Mouse (Mus musculus) spleen, adult 2 months (tissue): Measurements from ENCODE around the gene Vkorc1. TPM values are rescaled to one million over a fixed set of nuclear protein-coding genes. Genes with fewer than 3 reads are reported as not detected.

Source experiments
- DNase-seq, 2 experiments: peaks; one replicate each; pipeline versions ENCODE4 v3.0.0 to v3.0.0-alpha.2; 2012 to 2021; ENCODE audit warnings: low spot score in 2 of 2, low read depth in 1 of 2
- H3K27ac ChIP-seq: fragments of 200-500 bp; 2 replicates; pipeline ENCODE4 v1.5.1; 2012; ENCODE audit warnings: low read length, inconsistent platforms; ENCODE audit not compliant: insufficient read depth
- H3K27me3 ChIP-seq: fragments of 200-500 bp; 2 replicates; pipeline ENCODE4 v1.6.1; 2012; ENCODE audit warnings: mild to moderate bottlenecking, moderate library complexity, low read length, inconsistent platforms; ENCODE audit not compliant: control insufficient read depth, insufficient read depth
- H3K36me3 ChIP-seq: fragments of 200-500 bp; 2 replicates; pipeline ENCODE4 v1.6.1; 2012; ENCODE audit warnings: mild to moderate bottlenecking, low read length, inconsistent platforms; ENCODE audit not compliant: control insufficient read depth, insufficient read depth
- H3K4me1 ChIP-seq: fragments of 200-500 bp; 2 replicates; pipeline ENCODE4 v1.6.1; 2011; ENCODE audit warnings: inconsistent platforms; ENCODE audit not compliant: control insufficient read depth, insufficient read depth, insufficient read length
- H3K4me3 ChIP-seq: fragments of 200-500 bp; 2 replicates; pipeline ENCODE4 v1.5.1; 2011; ENCODE audit warnings: mild to moderate bottlenecking, inconsistent platforms; ENCODE audit not compliant: insufficient read depth, insufficient read length; ENCODE audit errors: extremely low read depth
- CTCF ChIP-seq: fragments of 200-500 bp; IDR thresholded peaks from 2 replicates; pipeline ENCODE4 v1.5.1; 2011; ENCODE audit warnings: mild to moderate bottlenecking, inconsistent platforms; ENCODE audit not compliant: insufficient read depth, insufficient read length, insufficient replicate concordance; ENCODE audit errors: extremely low read depth
- POLR2A ChIP-seq: fragments of 200-500 bp; IDR thresholded peaks from 2 replicates; pipeline ENCODE4 v1.6.1; 2011; ENCODE audit warnings: low read depth, low read length, inconsistent platforms
- WGBS: fragments of 180-500 bp; shearing (Covaris S2); methylation state at CpG from one replicate; pipeline ENCODE4 v1.1.7; 2018; 5-methylcytosine and 5-hydroxymethylcytosine counted together
- polyA plus RNA-seq: library from polyadenylated mRNA; depleted of rRNA; stranded (reverse); fragments of >200 nt; gene quantifications from 2 replicates; pipeline ENCODE4 v1.2.3, GENCODE M21; 2012

The Vkorc1 gene
- polyA plus RNA-seq, 1 experiment, result 46.1 TPM

DNA sequence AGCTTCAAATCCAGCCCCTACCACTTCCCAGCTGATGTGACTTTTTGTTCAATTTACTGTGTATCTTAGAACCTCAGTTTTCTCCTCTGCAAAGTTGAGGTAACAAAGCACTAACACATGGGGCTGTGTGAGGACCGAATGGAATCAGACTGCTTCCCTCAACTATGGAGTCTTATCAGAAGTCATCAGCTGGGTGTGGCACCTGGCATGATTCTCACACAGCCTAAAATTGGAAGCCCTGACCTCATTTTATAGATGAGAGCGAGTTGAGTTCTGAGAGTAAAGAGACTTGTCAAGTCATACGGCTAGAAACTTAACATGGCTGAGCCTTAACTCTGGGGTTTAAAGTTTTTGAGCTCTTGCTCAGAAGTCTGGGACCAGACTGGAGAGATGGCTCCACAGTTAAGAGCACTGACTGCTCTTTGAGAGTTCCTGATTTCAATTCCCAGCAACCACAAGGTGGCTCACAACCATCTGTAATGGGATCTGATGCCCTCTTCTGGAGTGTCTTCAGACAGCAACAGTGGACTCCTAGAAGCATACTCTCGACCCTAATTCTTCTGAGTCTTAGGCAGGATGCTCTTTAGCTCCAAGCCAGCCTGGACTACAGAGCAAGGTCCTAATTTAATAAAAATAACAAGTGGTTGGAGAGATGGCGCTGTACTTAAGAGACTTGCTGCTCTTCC, 25.1 kb downstream of the Vkorc1 start:
- DNase-seq, result no peak
- no peaks in the 10 kb centered on the region for H3K27me3 ChIP-seq
- H3K4me3 ChIP-seq, result no peak overlapping the region
- no peak for TF ChIP-seq POLR2A
- TF ChIP-seq CTCF, result no peak
- 79% methylated on average over 5 of the region's 5 CpGs for WGBS
- peaks cover 12% of the 10 kb centered on the region; the same call in 1 of the 2 replicates for H3K4me1 ChIP-seq
- no peak overlapping the region for H3K27ac ChIP-seq
- peaks cover 17% of the 10 kb centered on the region for H3K36me3 ChIP-seq

GRCm38 (mm10) chr7:127869149-127869810, 26.1 kb downstream of the Vkorc1 start:
- H3K36me3 ChIP-seq, result peaks cover 17% of the 10 kb centered on the region
- WGBS, result 90% methylated on average over 3 of the region's 3 CpGs
- H3K4me1 ChIP-seq, result peaks cover 7% of the 10 kb centered on the region; the same call in 1 of the 2 replicates
- TF ChIP-seq CTCF, result no peak
- no peak for TF ChIP-seq POLR2A
- H3K27me3 ChIP-seq, result no peaks in the 10 kb centered on the region
- H3K4me3 ChIP-seq, result no peak overlapping the region
- DNase-seq, result no peak
- no peak overlapping the region for H3K27ac ChIP-seq

GRCm38 (mm10) chr7:127867641-127868040, 27.8 kb downstream of the Vkorc1 start:
- no peak overlapping the region for H3K27ac ChIP-seq
- peaks cover 5% of the 10 kb centered on the region; the same call in 1 of the 2 replicates for H3K4me1 ChIP-seq
- no peak overlapping the region for H3K4me3 ChIP-seq
- TF ChIP-seq POLR2A (no peak), CTCF (no peak)
- H3K36me3 ChIP-seq, result peaks cover 17% of the 10 kb centered on the region
- no peak for DNase-seq
- H3K27me3 ChIP-seq, result no peaks in the 10 kb centered on the region
- 97% methylated on average over 18 of the region's 18 CpGs for WGBS

GRCm38 (mm10) chr7:127866434-127866833, 29.0 kb downstream of the Vkorc1 start:
- Histone ChIP-seq H3K4me3 (no peak overlapping the region), H3K36me3 (peaks cover 17% of the 10 kb centered on the region), H3K4me1 (no peaks in the 10 kb centered on the region), H3K27me3 (no peaks in the 10 kb centered on the region), H3K27ac (no peak overlapping the region)
- no peak for DNase-seq
- WGBS, result 97% methylated on average over 12 of the region's 12 CpGs
- TF ChIP-seq POLR2A (no peak), CTCF (no peak)

DNA sequence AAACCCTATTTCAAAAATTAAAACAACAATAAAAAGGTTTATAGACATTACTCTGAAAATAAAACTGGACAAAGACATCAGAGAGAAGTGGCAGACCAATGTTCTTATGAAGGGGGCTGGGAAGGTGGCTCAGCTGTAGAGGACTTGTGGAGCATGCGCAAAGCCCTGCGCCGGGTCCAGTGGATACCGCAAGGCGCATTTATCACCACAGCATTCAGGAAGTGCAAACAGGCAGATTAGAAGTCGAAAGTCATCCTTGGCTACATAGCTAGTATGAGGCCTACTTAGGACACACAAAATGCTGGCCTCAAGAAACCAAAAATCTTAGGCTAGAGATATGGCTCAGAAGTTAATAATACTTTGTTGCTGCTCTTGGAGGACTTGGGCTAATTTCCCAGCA, 37.2 kb downstream of the Vkorc1 start:
- Histone ChIP-seq H3K27me3 (no peaks in the 10 kb centered on the region), H3K27ac (no peak overlapping the region), H3K4me1 (no peaks in the 10 kb centered on the region), H3K36me3 (no peaks in the 10 kb centered on the region), H3K4me3 (no peak overlapping the region)
- no peak for DNase-seq
- TF ChIP-seq POLR2A (no peak), CTCF (no peak)
- WGBS, result 77% methylated on average over 6 of the region's 6 CpGs

- WGBS, result 58% methylated on average over 5 of the region's 5 CpGs
- TF ChIP-seq POLR2A (no peak), CTCF (no peak)
- no peak for DNase-seq
- H3K4me3 ChIP-seq, result no peak overlapping the region
- peaks cover 11% of the 10 kb centered on the region for H3K36me3 ChIP-seq
- no peak overlapping the region for H3K27ac ChIP-seq
- H3K27me3 ChIP-seq, result no peaks in the 10 kb centered on the region
- H3K4me1 ChIP-seq, result no peaks in the 10 kb centered on the region
Observed at GRCm38 (mm10) chr7:127850906-127851305, 44.5 kb downstream of the Vkorc1 start.
